Mouse (Mus musculus): ENCODE data around the gene Gucy1a1.

DNA sequence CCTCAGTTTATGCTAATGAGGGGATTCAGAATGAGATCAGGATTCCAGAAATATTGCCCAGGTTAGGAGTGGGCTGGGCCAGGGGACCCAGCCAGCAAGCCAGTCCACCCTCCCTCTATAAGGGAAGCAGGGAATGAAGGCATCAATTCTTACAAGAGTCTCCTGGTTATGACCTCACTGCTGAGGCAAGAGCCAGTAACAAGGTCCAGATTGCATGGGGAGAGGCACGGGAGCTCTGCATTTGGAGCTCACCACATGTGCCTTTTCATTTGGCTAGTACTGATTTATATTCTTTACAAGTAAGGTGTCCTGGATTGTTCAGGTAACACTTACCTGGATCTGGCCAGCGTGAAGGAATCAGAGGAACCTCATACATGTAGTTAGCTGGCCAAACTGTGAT, 48.8 kb downstream of the Gucy1a1 start:
- no peak for TF ChIP-seq POLR2A (IDR thresholded peaks at IDR 0.05; ENCODE audit: insufficient read depth, low read depth, low read length)
- TF ChIP-seq CTCF (IDR thresholded peaks at IDR 0.05; ENCODE audit: insufficient read depth, low read depth, low read length): no peak

Data from olfactory bulb, adult 2 months (tissue).